Mouse (Mus musculus): ENCODE data around the gene Srrm1. TPM values are rescaled to one million over a fixed set of nuclear protein-coding genes. Genes with fewer than 3 reads are reported as not detected.
A peak's percentile ranks its signal among the peaks of the same experiment; 100 is the strongest.
"Not testable (repeated sequence)": the region's sequence is repeated elsewhere in the genome, so short reads cannot be mapped to it uniquely, and the experiment has no call there.

Srrm1 gene
- polyA plus RNA-seq, 1 experiment from 2014 or later, result 238 TPM

GRCm38 (mm10) chr4:135280016-135280415 is 73.1 kb downstream of the Srrm1 start:
- 73% methylated on average over 2 of the region's 2 CpGs for WGBS
- not testable (repeated sequence) for H3K36me3 ChIP-seq; H3K27ac ChIP-seq; ATAC-seq (ENCODE audit: low FRiP score); H3K4me2 ChIP-seq (replicated peaks); H3K4me1 ChIP-seq; H3K9me3 ChIP-seq (replicated peaks); H3K9ac ChIP-seq; H3K4me3 ChIP-seq
- H3K27me3 ChIP-seq, result peaks cover 13% of the 10 kb centered on the region

GRCm38 (mm10) chr4:135276681-135277379 is 76.3 kb downstream of the Srrm1 start:
- WGBS, result 66% methylated on average over 4 of the region's 4 CpGs
- no peak for ATAC-seq (ENCODE audit: low FRiP score)
- H3K4me1 ChIP-seq, result peaks cover 4% of the 10 kb centered on the region
- H3K27me3 ChIP-seq, result peaks cover 27% of the 10 kb centered on the region
- no peak overlapping the region for H3K9ac ChIP-seq
- H3K4me3 ChIP-seq, result no peak overlapping the region
- no peak overlapping the region for H3K27ac ChIP-seq
- no peaks in the 10 kb centered on the region for H3K36me3 ChIP-seq
- H3K9me3 ChIP-seq (replicated peaks), result no peaks in the 10 kb centered on the region
- no peak overlapping the region for H3K4me2 ChIP-seq (replicated peaks)

- Histone ChIP-seq H3K4me3 (no peak overlapping the region), H3K27me3 (peaks cover 27% of the 10 kb centered on the region), H3K36me3 (0 out of 2 replicates have a peak, but pooled peaks cover 3% of the 10 kb centered on the region), H3K9me3 (replicated peaks) (no peaks in the 10 kb centered on the region), H3K4me2 (replicated peaks) (no peak overlapping the region), H3K4me1 (peaks cover 20% of the 10 kb centered on the region), H3K27ac (no peak overlapping the region), H3K9ac (0 out of 2 replicates have a peak overlapping the region, but pooled peaks have one; percentile 13)
- ATAC-seq (ENCODE audit: low FRiP score), result no peak
- WGBS, result 81% methylated on average over 7 of the region's 7 CpGs
These were observed 78.4 kb downstream of the Srrm1 start for GRCm38 (mm10) chr4:135274761-135275160.

- Histone ChIP-seq H3K27me3 (peaks cover 27% of the 10 kb centered on the region), H3K9ac (peak overlapping the region; percentile 24), H3K9me3 (replicated peaks) (no peaks in the 10 kb centered on the region), H3K4me2 (replicated peaks) (peak overlapping the region; percentile 80), H3K4me1 (peaks cover 27% of the 10 kb centered on the region), H3K36me3 (0 out of 2 replicates have a peak, but pooled peaks cover 3% of the 10 kb centered on the region), H3K27ac (no peak overlapping the region), H3K4me3 (peak overlapping the region; percentile 92)
- no peak; the same call in 1 of the 2 replicates for ATAC-seq (ENCODE audit: low FRiP score)
- WGBS, result 4% methylated on average over 17 of the region's 17 CpGs
These were observed 79.8 kb downstream of the Srrm1 start for GRCm38 (mm10) chr4:135273307-135273682.

GRCm38 (mm10) chr4:135272640-135273306 is 80.3 kb downstream of the Srrm1 start, which contains the start of gene Clic4:
Gene Clic4, minus strand, starts transcription at chr4:135272814.
- H3K9me3 ChIP-seq (replicated peaks), result no peaks in the 10 kb centered on the region
- H3K4me1 ChIP-seq, result peaks cover 32% of the 10 kb centered on the region
- H3K27ac ChIP-seq, result peak within 1 kb of the TSS; percentile 97
- H3K36me3 ChIP-seq, result 0 out of 2 replicates have a peak, but pooled peaks cover 3% of the 10 kb centered on the region
- H3K9ac ChIP-seq, result peak within 1 kb of the TSS; percentile 89
- peaks cover 27% of the 10 kb centered on the region for H3K27me3 ChIP-seq
- H3K4me2 ChIP-seq (replicated peaks), result peak within 1 kb of the TSS; percentile 80
- peak within 1 kb of the TSS; percentile 92 for H3K4me3 ChIP-seq
- ATAC-seq (ENCODE audit: low FRiP score), result peak; percentile 98
- WGBS, result 1% methylated on average over 51 of the region's 64 CpGs

GRCm38 (mm10) chr4:135271881-135272616 is 81.1 kb downstream of the Srrm1 start:
- 1% methylated on average over 60 of the region's 67 CpGs for WGBS
- Histone ChIP-seq H3K4me1 (peaks cover 39% of the 10 kb centered on the region), H3K9ac (peak overlapping the region; percentile 89), H3K27ac (peak overlapping the region; percentile 97), H3K36me3 (0 out of 2 replicates have a peak, but pooled peaks cover 3% of the 10 kb centered on the region), H3K4me2 (replicated peaks) (peak overlapping the region; percentile 80), H3K27me3 (peaks cover 25% of the 10 kb centered on the region), H3K9me3 (replicated peaks) (no peaks in the 10 kb centered on the region), H3K4me3 (peak overlapping the region; percentile 92)
- peak; percentile 64 for ATAC-seq (ENCODE audit: low FRiP score)

- Histone ChIP-seq H3K4me3 (peak overlapping the region; percentile 92), H3K9ac (peak overlapping the region; percentile 89), H3K27ac (peak overlapping the region; percentile 52), H3K9me3 (replicated peaks) (no peaks in the 10 kb centered on the region), H3K27me3 (peaks cover 21% of the 10 kb centered on the region), H3K4me1 (peaks cover 43% of the 10 kb centered on the region), H3K36me3 (0 out of 2 replicates have a peak, but pooled peaks cover 3% of the 10 kb centered on the region), H3K4me2 (replicated peaks) (peak overlapping the region; percentile 80)
- 1% methylated on average over 20 of the region's 20 CpGs for WGBS
- ATAC-seq (ENCODE audit: low FRiP score), result no peak
These were observed 81.7 kb downstream of the Srrm1 start for GRCm38 (mm10) chr4:135271419-135271828.

Other genes with a start within 250 kb of the Srrm1 start
- 0.19 and 0.29 TPM in 2 replicates for gene Runx3, start 232.7 kb downstream of the Srrm1 start, polyA plus RNA-seq (2016; fragmentation: Nextera tagmentation; extraction: Ambion mirVana)
- 159 TPM in 2 replicates for gene Clic4, start 80.5 kb downstream of the Srrm1 start, polyA plus RNA-seq (2016; fragmentation: Nextera tagmentation; extraction: Ambion mirVana)
- 2.9 and 6.1 TPM in 2 replicates for gene Ncmap, start 44.9 kb upstream of the Srrm1 start, polyA plus RNA-seq (2016; fragmentation: Nextera tagmentation; extraction: Ambion mirVana)
- gene Rcan3, start 80.5 kb upstream of the Srrm1 start, polyA plus RNA-seq (2016; fragmentation: Nextera tagmentation; extraction: Ambion mirVana), result 20.0 and 20.1 TPM in 2 replicates
- 0.56 and 0.71 TPM in 2 replicates for gene Stpg1, start 141.5 kb upstream of the Srrm1 start, polyA plus RNA-seq (2016; fragmentation: Nextera tagmentation; extraction: Ambion mirVana)
- gene Nipal3, start 141.7 kb upstream of the Srrm1 start, polyA plus RNA-seq (2016; fragmentation: Nextera tagmentation; extraction: Ambion mirVana), result 3.5 and 4.1 TPM in 2 replicates
- gene Grhl3, start 220.3 kb upstream of the Srrm1 start, polyA plus RNA-seq (2016; fragmentation: Nextera tagmentation; extraction: Ambion mirVana), result 3.7 TPM in 2 replicates

Measured in hindbrain, embryonic 12.5 days (tissue).